Mouse (Mus musculus) gastrocnemius, adult 8-10 months (tissue): ENCODE measurements at regions not wholly inside any gene's neighbourhood (a gene's known extent, or its start where the extent isn't known, plus 50 kb on each side); places are given as distances from the start of the nearest gene placed in this dataset.

Experiments
- DNase-seq, 2 experiments: peaks; one replicate each; pipeline ENCODE4 v3.0.0; 2022; ENCODE audit warnings: low spot score in 2 of 2

- DNase-seq, result no peak
Observed at GRCm38 (mm10) chr13:16100253-16100652, 88.6 kb downstream of the Inhba start.

GRCm38 (mm10) chr13:16114837-16115236 is 103.2 kb downstream of the Inhba start:
- no peak for DNase-seq

DNA sequence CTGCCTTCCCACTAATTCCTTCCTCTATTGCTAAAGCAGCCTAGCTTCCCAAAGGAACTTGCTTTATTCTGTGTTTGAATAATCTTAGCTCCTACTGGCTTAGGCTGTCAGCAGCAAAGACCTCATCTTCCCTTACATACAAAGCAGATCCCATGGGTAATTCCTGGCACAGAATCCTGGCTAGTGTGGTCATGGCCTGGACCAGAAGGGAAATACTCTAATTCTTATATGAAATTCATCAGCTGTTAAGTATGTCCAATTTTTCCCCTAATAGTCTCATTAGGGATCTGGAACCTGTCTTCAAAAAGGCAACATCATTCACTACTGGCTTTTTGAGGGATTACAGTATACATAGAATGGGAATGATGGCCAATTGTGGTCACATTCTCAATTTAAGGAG is 135.0 kb downstream of the Inhba start:
- DNase-seq, result no peak

DNA sequence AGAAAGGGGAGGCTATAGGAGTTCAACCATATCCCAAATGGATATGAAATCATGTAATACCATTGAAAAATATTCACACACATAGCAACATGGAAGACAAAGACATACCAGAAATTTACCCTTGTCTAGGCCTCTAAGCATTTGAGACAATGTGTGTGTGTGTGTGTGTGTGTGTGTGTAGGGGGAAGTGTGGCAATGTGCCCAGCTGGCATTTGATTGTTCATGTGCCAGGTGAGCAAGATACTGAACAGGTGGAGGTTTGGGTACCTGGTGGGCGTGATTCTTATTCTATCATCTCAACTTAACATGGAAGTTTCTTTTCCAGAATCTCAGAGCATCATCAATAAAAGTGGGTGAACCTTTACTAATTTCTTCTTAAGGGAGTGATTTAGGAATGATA is 143.3 kb downstream of the Inhba start:
- DNase-seq, result no peak

DNA sequence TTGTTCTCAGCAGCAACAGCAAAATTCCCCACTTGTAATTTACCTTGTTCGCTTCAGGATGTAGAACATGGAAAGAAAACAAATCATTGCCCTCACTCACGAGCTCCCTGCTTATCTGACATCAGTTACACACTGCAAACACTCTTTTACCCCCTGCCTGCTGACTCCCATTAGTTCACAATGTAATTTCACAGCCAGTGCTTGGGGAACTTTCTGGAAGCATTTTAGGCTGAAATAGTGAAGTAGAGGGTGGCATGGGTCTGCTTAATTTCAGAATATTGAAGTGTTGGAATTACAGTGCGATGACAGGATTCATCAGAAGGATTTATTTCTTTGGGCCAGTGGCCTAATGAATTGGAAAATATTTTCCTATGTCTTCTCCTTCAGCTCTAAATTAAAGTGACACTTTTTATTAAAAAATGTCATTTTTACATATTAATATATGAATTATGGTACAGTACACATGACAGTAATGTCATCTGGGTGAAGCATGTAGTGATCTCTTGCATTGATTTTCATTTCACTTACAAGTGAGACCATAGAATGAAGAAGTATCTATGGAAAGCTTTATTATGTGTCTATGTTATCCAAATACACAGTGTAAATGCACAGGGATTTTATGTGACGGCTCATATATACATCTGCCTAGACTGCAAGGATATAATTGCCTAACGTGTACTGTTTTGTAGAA is 153.7 kb downstream of the Inhba start:
- DNase-seq, result no peak

DNA sequence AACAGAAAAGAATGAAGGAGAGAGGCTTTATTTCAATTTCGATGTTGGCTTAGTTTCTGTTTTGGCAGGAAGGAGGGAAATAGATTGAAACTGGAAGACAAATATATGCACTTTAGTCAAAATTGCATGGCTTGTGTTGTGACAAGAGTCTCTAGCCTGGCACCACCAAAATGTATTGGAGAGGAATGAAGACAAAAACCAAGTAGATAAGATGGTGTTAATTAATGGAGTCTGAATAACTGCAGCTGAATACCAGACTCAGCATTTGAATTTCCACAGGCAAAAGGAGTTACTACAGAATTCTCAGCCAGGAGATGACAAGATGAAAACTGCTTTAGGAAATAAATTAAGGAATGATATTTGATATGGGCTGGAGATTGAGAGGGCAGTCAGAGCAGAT is 185.0 kb downstream of the Inhba start:
- no peak for DNase-seq

DNA sequence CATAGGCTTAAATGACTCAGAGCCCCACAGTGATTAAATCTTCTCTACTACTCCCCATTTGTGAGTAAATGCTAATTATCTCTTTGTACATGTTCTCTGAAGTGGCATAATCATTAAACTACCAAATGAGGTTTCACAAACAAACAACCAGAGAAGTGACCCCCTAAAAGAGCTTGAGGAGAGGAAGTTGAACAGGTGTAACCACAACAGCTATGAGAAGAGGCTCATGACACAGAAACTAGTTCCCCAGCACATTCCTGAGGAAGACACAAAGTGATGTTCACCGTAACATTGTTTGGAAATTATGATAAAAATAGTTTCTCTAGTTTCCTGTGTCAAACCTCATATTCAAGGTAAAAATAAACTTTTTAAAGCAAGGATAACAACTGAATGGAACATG is 188.4 kb downstream of the Inhba start:
- no peak for DNase-seq

DNA sequence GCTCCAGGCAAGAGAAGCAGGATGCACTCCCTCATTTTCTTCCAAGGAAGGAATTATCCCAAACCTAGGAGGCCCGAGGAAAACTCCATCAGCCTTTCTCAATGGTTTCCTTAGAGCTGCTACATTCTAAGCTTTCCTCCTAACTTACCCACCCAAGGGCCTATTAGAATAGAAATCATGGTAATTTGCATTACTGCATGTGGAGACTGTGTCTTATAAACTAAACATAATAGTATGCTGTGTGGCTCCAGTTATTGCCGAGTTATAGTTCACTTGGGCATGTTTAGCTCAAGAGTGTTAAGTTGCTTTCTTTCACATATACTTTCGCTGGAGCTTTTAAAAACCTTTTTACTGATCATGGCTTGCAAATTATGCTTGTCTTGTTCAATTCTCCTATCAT is 191.5 kb downstream of the Inhba start:
- no peak for DNase-seq

DNA sequence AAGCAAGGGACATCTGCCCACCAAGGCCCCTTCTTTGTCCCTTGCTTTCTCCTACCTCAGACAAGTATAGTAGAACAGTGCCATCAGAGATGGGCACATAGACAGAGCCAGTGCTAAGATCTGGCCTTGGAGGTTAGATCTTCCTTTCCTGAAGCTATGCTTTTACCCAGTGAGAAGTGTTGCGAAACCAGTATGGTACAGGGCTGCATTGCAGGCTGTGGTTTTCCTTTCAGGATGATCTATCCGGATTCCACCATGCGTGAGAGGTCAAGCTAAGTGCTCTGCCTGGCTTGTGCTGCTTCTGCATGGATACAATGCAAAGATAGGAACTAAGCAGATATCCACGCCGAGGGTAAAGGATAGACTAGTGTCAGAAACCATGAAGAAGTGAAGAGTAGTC is 192.4 kb downstream of the Inhba start:
- DNase-seq, result no peak

- no peak for DNase-seq
Observed at GRCm38 (mm10) chr13:16211482-16211881, 199.8 kb downstream of the Inhba start.

DNA sequence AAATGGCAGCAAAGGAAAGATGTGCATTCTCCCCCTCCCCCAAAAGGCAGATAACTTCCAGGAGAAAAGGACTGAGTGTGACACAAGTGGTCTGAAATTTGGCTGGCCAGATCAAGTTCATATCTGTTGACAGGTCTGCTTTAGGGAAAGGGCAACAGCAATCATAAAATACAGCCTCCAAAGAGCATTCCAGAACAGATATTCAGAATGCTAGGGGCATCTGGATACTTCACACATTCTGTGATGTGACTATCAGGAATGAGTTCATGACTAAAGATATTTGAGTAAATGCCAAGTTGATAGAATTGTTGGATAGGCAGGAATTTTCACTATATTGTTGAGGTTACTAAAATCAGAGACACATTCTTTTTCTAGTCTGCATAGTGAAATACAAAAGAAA is 208.2 kb downstream of the Inhba start:
- no peak for DNase-seq

DNA sequence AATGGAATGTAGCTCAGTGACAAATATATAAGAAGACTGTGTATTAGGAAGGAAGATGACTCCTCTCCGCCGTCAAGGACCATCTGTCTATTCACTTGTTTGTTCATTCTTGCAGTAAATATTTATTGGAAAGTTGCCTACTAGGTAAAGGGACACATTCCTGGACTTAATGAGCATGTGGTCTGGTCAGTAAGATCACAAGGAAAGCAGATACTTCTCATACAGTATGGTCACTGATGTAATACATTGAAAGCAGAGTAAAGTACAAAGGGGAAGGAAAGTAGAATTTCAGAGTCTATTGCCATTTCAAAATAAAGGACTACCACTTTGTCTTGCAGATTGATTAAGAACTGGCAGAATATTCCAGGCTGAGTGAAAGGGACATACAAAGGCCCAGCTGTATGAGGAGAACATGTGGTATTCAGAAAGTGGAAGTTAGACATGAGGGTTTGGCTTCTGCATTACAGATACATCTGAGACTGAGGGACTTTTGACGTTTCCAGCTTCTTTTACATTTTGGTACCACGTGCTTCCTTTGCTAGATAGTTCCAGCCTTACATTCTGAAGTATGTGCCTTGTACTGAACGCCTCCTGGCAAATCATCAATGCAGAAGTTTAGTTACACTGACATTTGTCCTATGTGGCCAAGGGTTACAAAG is 211.4 kb downstream of the Inhba start:
- DNase-seq, result no peak

- DNase-seq, result no peak
Observed at GRCm38 (mm10) chr13:16261145-16261544, 249.5 kb downstream of the Inhba start.

DNA sequence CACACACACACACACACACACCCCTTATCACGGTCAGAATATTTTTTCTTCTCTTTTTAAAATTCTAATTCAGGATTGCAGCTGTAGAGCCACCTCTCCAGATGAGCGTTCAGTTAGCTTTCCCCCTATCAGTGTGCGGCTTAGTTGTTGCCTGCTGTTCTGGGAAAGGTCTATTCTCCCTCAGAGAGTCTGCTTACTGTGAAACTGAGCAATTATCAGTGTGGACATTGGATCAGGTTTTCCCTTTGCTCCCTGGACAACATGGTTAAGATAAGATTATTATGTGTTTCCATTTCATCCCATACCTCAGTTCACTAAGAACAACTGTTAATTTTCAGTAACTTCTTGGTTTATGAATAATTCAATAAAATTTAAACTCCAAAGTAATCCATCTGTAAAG is 268.3 kb downstream of the Inhba start:
- DNase-seq, result no peak

- DNase-seq, result no peak
Observed at GRCm38 (mm10) chr13:16280742-16281141, 269.1 kb downstream of the Inhba start.

GRCm38 (mm10) chr13:16281777-16282176 is 270.1 kb downstream of the Inhba start:
- DNase-seq, result no peak

- no peak for DNase-seq
Observed at GRCm38 (mm10) chr13:16282230-16282629, 270.6 kb downstream of the Inhba start.

DNA sequence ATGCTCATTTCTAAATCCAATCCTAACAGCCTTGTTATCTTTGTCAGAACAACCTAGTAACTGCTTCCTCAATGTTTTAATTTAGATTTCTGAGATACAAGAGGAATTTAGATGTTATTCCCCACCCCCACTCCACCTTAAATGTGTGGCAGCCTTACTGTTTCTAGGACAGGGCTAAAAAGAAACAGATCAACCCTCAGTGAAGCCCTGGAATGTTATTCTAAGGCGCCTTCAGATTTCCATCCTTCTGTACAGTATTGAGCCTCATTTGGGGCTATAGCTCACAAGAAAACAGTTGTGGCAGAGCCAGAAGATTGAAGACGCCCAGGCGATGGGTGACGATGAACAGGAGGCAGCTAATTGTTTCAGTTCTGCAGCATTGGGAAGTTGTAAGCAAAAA is 271.7 kb downstream of the Inhba start:
- no peak for DNase-seq

GRCm38 (mm10) chr13:16289633-16290032 is 278.0 kb downstream of the Inhba start:
- DNase-seq, result no peak

- DNase-seq, result no peak
Observed at GRCm38 (mm10) chr13:16290784-16291183, 279.1 kb downstream of the Inhba start.

- no peak for DNase-seq
Observed at GRCm38 (mm10) chr13:16291661-16292291, 280.1 kb downstream of the Inhba start.

- no peak for DNase-seq
Observed at GRCm38 (mm10) chr13:16299756-16300155, 288.1 kb downstream of the Inhba start.

DNA sequence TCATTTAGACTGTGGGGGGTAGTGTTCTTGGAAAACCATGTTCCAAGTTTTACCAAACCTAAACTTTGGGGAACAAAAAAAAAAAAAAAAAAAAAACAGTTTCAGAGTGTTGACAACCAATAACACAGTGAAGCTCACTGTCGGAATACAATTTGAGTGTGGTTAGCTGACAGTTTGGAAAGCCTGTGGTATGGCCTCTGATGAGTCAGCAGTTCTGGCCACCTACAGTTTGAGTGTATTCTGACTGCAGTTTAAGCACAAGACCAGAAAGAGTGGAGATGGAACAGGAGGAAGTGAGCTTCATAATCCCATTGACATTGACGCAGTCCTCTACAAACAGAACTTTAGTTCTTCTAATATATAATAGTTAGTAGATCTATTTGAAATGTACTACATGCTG is 303.0 kb downstream of the Inhba start:
- DNase-seq, result no peak
